ENCODE assay signal across 9 mouse cellular contexts in genomic region chr12:105266096-105266495, GRCm38 (mm10). TPM values are rescaled to one million over a fixed set of nuclear protein-coding genes. Genes with fewer than 3 reads are reported as not detected.
DNase-seq lines count a peak whose midpoint lies in the region.
"Had no signal": no experiment of that assay in that cellular context is flagged by ENCODE, and none has a peak within 500 bp of the region (broad histone marks: within the 10 kb centered on the region; RNA-seq: fewer than 3 reads in every experiment).

No protein-coding gene starts in this region.

- intact Hi-C loops in heart, postnatal 25 days (cut with DNase I) = no loop called here

- peak; percentile 67 for DNase-seq in heart, postnatal 4 days
- DNase-seq in heart, postnatal 25 days (ENCODE audit: low spot score) = no peak
- DNase-seq in urinary bladder, postnatal 25 days (ENCODE audit: low spot score) = peak; percentile 13
- DNase-seq in urinary bladder, postnatal 36 days (ENCODE audit: low spot score in 2 of 2) = no peak
- peak; percentile 21 for DNase-seq in induced T-regulatory cell, adult 2 months (ENCODE audit: low read depth)
- DNase-seq in B cell, adult 2 months = no peak
- no peak for DNase-seq in spleen, postnatal 14 days (ENCODE audit: low spot score in 2 of 2)
- DNase-seq in spleen, postnatal 4 days (ENCODE audit: low spot score in 2 of 2) = no peak
- DNase-seq: right cerebral cortex, postnatal 25 days had no signal

RNA-seq across cellular contexts. Expression of gene Tcl1, which starts 43.5 kb away (rescaled TPM):
- not detected for total RNA-seq in heart, postnatal 4 days (2021)
- total RNA-seq in heart, postnatal 25 days (2021) = not detected

Comparison
In these comparisons a context has a peak if more than half of its experiments do, and no peak if none do; other contexts are left out.
1. DNase-seq: peak in heart, postnatal 4 days (single experiment), urinary bladder, postnatal 25 days (single experiment) and induced T-regulatory cell, adult 2 months (single experiment); none in heart, postnatal 25 days (single experiment), urinary bladder, postnatal 36 days (0 of 2), B cell, adult 2 months (0 of 2), spleen, postnatal 14 days (0 of 2) and spleen, postnatal 4 days (0 of 2).